Mouse (Mus musculus) stomach, postnatal 0 days (tissue): ENCODE data around the gene Tpbgl. TPM values are rescaled to one million over a fixed set of nuclear protein-coding genes. Genes with fewer than 3 reads are reported as not detected.
A peak's percentile ranks its signal among the peaks of the same experiment; 100 is the strongest.

ENCODE experiments used
- ATAC-seq: fragments of 200-750 bp; cut with Nextera tagmentation; 2 replicates; pipeline ENCODE4 v1.8.0; 2017; ENCODE audit not compliant: low FRiP score, low TSS enrichment
- DNase-seq: peaks from one replicate; pipeline ENCODE4 v3.0.0-alpha.2; 2016; ENCODE audit warnings: low spot score
- H3K27ac ChIP-seq: fragments of 300-500 bp; sonication (generic); replicated peaks from 2 replicates; pipeline ENCODE4 v1.5.1; 2014; ENCODE audit warnings: mild to moderate bottlenecking, control low read depth
- H3K27me3 ChIP-seq: fragments of 300-500 bp; sonication (generic); 2 replicates; pipeline ENCODE4 v1.6.1; 2014; ENCODE audit warnings: low read length; ENCODE audit not compliant: control insufficient read depth, insufficient read depth
- H3K36me3 ChIP-seq: fragments of 300-500 bp; sonication (generic); 2 replicates; pipeline ENCODE4 v1.6.1; 2014; ENCODE audit warnings: low read length, mixed read lengths; ENCODE audit not compliant: control insufficient read depth, insufficient read depth
- H3K4me1 ChIP-seq: fragments of 300-500 bp; sonication (generic); replicated peaks from 2 replicates; pipeline ENCODE4 v1.6.1; 2014; ENCODE audit warnings: antibody characterized with exemption; ENCODE audit not compliant: control insufficient read depth, insufficient read depth
- H3K4me2 ChIP-seq: fragments of 300-500 bp; sonication (generic); replicated peaks from 2 replicates; pipeline ENCODE4 v1.6.1; 2014; ENCODE audit warnings: low read depth, mild to moderate bottlenecking, control low read depth, moderate library complexity
- H3K4me3 ChIP-seq: fragments of 300-500 bp; sonication (generic); 2 replicates; pipeline ENCODE4 v1.5.1; 2014; ENCODE audit warnings: low read depth, low read length, control low read depth
- H3K9ac ChIP-seq: fragments of 300-500 bp; sonication (generic); 2 replicates; pipeline ENCODE4 v1.6.1; 2014; ENCODE audit warnings: mild to moderate bottlenecking, low read length, control low read depth, mixed read lengths
- H3K9me3 ChIP-seq: fragments of 300-500 bp; sonication (generic); 2 replicates; pipeline ENCODE4 v1.6.1; 2016; ENCODE audit warnings: low read length; ENCODE audit not compliant: control insufficient read depth
- CTCF ChIP-seq: IDR thresholded peaks from 2 replicates; pipeline ENCODE4 v1.5.1; 2016; ENCODE audit warnings: antibody characterized with exemption, low read depth, mild to moderate bottlenecking, moderate library complexity
- EP300 ChIP-seq: optimal IDR thresholded peaks from 2 replicates; pipeline ENCODE3; 2016; ENCODE audit warnings: antibody characterized with exemption
- WGBS: fragments of 180-500 bp; shearing (Covaris S2); extraction: QIAGEN DNeasy Blood & Tissue Kit; methylation state at CpG from one replicate; pipeline ENCODE4 v1.1.7; 2014; 5-methylcytosine and 5-hydroxymethylcytosine counted together
- polyA plus RNA-seq: library from polyadenylated mRNA; unstranded; fragments of >200 nt; fragmentation: Nextera tagmentation; extraction: Ambion mirVana; gene quantifications from 2 replicates; pipeline ENCODE4 v1.2.1, GENCODE M21; 2015

Gene Tpbgl
- polyA plus RNA-seq, 1 experiment from 2014 or later, result 1.5 TPM

GRCm38 (mm10) chr7:99648623-99649022, 21.7 kb upstream of the Tpbgl start:
- no peak overlapping the region for H3K27ac ChIP-seq
- no peaks in the 10 kb centered on the region for H3K4me1 ChIP-seq
- H3K9ac ChIP-seq, result no peak overlapping the region
- 0 out of 2 replicates have a peak, but pooled peaks have one; percentile 49 for ATAC-seq
- H3K4me2 ChIP-seq, result no peak overlapping the region
- WGBS, result 4% methylated on average over 6 of the region's 6 CpGs
- peak; percentile 70 for DNase-seq
- TF ChIP-seq CTCF (peak; percentile 35), EP300 (no peak)
- no peaks in the 10 kb centered on the region for H3K9me3 ChIP-seq
- no peaks in the 10 kb centered on the region for H3K36me3 ChIP-seq
- H3K27me3 ChIP-seq, result no peaks in the 10 kb centered on the region
- no peak overlapping the region for H3K4me3 ChIP-seq

GRCm38 (mm10) chr7:99644701-99645100, 17.8 kb upstream of the Tpbgl start:
- Histone ChIP-seq H3K36me3 (no peaks in the 10 kb centered on the region), H3K4me3 (no peak overlapping the region), H3K27me3 (no peaks in the 10 kb centered on the region), H3K9me3 (no peaks in the 10 kb centered on the region), H3K4me1 (no peaks in the 10 kb centered on the region), H3K27ac (no peak overlapping the region), H3K4me2 (no peak overlapping the region), H3K9ac (no peak overlapping the region)
- DNase-seq, result no peak
- ATAC-seq, result no peak
- no peak for TF ChIP-seq CTCF
- WGBS, result 75% methylated on average over 7 of the region's 7 CpGs

GRCm38 (mm10) chr7:99642078-99642477, 15.2 kb upstream of the Tpbgl start:
- Histone ChIP-seq H3K36me3 (no peaks in the 10 kb centered on the region), H3K9ac (no peak overlapping the region), H3K4me2 (no peak overlapping the region), H3K4me3 (no peak overlapping the region), H3K4me1 (no peaks in the 10 kb centered on the region), H3K9me3 (no peaks in the 10 kb centered on the region), H3K27me3 (no peaks in the 10 kb centered on the region), H3K27ac (no peak overlapping the region)
- DNase-seq, result no peak
- WGBS, result 28% methylated on average over 3 of the region's 3 CpGs
- no peak for TF ChIP-seq CTCF
- no peak for TF ChIP-seq EP300
- no peak for ATAC-seq

DNA sequence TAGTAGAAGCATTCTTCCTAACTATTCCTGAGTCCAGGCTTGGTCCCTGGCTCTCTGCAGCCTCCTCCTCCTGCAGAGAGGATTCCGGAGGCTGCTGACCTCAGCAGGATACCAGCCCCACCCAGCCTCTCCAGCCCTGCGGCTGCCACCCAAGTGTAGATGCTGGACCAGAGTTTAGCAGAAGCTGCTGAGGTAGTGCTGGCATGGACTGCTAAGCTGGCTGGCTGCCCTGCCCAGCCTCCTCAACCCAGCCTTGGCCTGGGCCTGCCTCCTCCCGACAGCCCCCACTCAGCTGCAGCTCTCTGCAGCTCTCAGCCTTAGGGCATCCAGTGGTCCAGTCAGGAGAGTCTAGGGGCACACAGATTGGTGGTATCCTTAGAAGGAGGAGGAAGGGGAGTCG, 14.3 kb upstream of the Tpbgl start:
- TF ChIP-seq EP300 (no peak), CTCF (no peak)
- no peaks in the 10 kb centered on the region for H3K36me3 ChIP-seq
- no peaks in the 10 kb centered on the region for H3K4me1 ChIP-seq
- no peak overlapping the region for H3K9ac ChIP-seq
- H3K27ac ChIP-seq, result no peak overlapping the region
- H3K27me3 ChIP-seq, result no peaks in the 10 kb centered on the region
- ATAC-seq (0 out of 2 replicates have a peak, but pooled peaks have one; percentile 32), DNase-seq (peak; percentile 33)
- H3K4me3 ChIP-seq, result no peak overlapping the region
- 21% methylated on average over 4 of the region's 4 CpGs for WGBS
- no peak overlapping the region for H3K4me2 ChIP-seq
- H3K9me3 ChIP-seq, result no peaks in the 10 kb centered on the region

- H3K27ac ChIP-seq, result no peak overlapping the region
- WGBS, result 68% methylated on average over 8 of the region's 8 CpGs
- no peaks in the 10 kb centered on the region for H3K4me1 ChIP-seq
- no peak overlapping the region for H3K9ac ChIP-seq
- no peaks in the 10 kb centered on the region for H3K9me3 ChIP-seq
- no peaks in the 10 kb centered on the region for H3K36me3 ChIP-seq
- ATAC-seq (no peak), DNase-seq (no peak)
- H3K4me3 ChIP-seq, result no peak overlapping the region
- H3K27me3 ChIP-seq, result no peaks in the 10 kb centered on the region
- TF ChIP-seq EP300 (no peak), CTCF (no peak)
- no peak overlapping the region for H3K4me2 ChIP-seq
These were observed 7.2 kb upstream of the Tpbgl start for GRCm38 (mm10) chr7:99633966-99634665.

- H3K4me2 ChIP-seq, result no peak overlapping the region
- H3K4me1 ChIP-seq, result no peaks in the 10 kb centered on the region
- no peak overlapping the region for H3K4me3 ChIP-seq
- no peaks in the 10 kb centered on the region for H3K9me3 ChIP-seq
- no peak overlapping the region for H3K9ac ChIP-seq
- H3K36me3 ChIP-seq, result no peaks in the 10 kb centered on the region
- 7% methylated on average over 6 of the region's 6 CpGs for WGBS
- ATAC-seq (no peak), DNase-seq (no peak)
- H3K27me3 ChIP-seq, result peaks cover 2% of the 10 kb centered on the region; the same call in 1 of the 2 replicates
- H3K27ac ChIP-seq, result no peak overlapping the region
- TF ChIP-seq CTCF (no peak), EP300 (no peak)
These were observed 5.4 kb upstream of the Tpbgl start for GRCm38 (mm10) chr7:99632286-99632685.
